Mouse (Mus musculus): Measurements from ENCODE around the gene Bcl2l1. TPM values are rescaled to one million over a fixed set of nuclear protein-coding genes. Genes with fewer than 3 reads are reported as not detected.

Gene Bcl2l1
- polyA plus RNA-seq, 1 experiment = 99.2 TPM

- no peak overlapping the region for H3K4me3 ChIP-seq (ENCODE audit: insufficient read depth, low read length)
- peak overlapping the region; percentile 60; the same call in 1 of the 2 replicates for H3K27ac ChIP-seq (ENCODE audit: insufficient read depth, low read length)
- TF ChIP-seq CTCF (IDR thresholded peaks at IDR 0.05; ENCODE audit: extremely low read depth, insufficient read depth, low read length) (no peak), POLR2A (IDR thresholded peaks at IDR 0.05; ENCODE audit: extremely low read depth, insufficient read depth, low read length) (no peak)
- peaks cover 21% of the 10 kb centered on the region for H3K4me1 ChIP-seq (ENCODE audit: control insufficient read depth, insufficient read depth, low read length)
Measured at GRCm38 (mm10) chr2:152825713-152826112, 5.8 kb downstream of the Bcl2l1 start.

DNA sequence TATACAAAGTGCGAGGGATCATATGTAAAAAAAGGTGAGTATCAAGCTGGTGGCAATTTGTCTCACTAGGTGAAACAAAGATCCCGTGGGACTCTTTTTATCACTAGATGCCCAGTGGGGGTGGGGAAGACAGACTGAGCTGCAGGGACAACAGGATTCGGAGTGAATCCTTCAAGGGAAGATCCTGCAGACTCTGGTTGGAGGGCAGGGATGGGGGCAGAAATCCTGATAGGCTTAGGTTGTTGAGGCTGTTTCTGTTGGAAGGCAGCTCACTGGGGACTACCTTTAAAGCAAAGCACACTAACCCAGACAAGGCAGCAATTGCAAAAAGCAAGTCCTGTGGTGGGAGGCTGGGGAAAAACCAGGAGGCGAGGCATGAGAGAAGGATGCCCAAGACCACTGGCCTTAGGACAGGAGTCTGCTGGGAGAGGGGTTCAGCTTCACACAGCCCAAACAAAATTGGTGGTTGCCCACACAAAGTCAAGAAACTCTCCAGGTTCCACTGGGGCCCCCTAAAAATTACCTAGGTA lies 6.3 kb downstream of the Bcl2l1 start:
- no peak for TF ChIP-seq CTCF (IDR thresholded peaks at IDR 0.05; ENCODE audit: extremely low read depth, insufficient read depth, low read length)
- TF ChIP-seq POLR2A (IDR thresholded peaks at IDR 0.05; ENCODE audit: extremely low read depth, insufficient read depth, low read length) = no peak
- Histone ChIP-seq H3K4me1 (ENCODE audit: control insufficient read depth, insufficient read depth, low read length) (peaks cover 21% of the 10 kb centered on the region), H3K4me3 (ENCODE audit: insufficient read depth, low read length) (no peak overlapping the region), H3K27ac (ENCODE audit: insufficient read depth, low read length) (peak overlapping the region; percentile 91; the same call in 1 of the 2 replicates)

DNA sequence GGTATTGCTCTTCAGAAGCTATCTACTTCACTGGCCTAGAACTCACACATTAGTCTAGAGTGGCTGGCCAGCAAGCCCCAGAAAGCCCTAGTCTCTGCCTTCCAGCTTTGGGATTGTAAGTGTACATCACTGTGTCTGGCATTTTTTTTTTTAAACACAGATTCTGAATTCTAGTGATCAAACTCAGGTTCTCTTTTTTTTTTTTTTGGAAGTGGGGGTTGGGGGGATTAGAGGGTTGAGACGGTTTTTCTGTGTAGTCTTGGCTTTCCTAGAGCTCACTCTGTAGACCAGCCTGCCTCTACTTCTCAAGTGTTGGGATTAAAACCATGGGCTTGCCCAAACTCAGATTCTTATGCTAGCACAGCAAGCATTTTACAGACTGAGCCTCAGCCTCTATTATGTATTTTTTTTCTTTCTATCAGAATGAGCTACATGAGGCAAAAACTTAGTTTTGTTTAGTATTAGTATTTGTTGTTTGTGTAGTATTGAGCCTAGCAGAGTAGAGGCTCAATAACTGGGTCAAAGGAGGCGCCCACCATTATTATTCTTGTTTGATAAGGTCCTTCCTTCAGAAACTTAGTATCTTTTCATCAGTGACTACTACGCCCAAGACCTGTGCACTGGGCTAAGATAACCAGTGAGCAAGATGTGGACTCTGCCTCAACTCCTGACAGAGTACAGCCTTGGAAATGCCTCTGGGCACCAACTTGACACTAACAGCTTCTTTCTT lies 6.9 kb downstream of the Bcl2l1 start:
- TF ChIP-seq CTCF (IDR thresholded peaks at IDR 0.05; ENCODE audit: extremely low read depth, insufficient read depth, low read length) (no peak), POLR2A (IDR thresholded peaks at IDR 0.05; ENCODE audit: extremely low read depth, insufficient read depth, low read length) (no peak)
- no peak overlapping the region for H3K4me3 ChIP-seq (ENCODE audit: insufficient read depth, low read length)
- peak overlapping the region; percentile 91 for H3K27ac ChIP-seq (ENCODE audit: insufficient read depth, low read length)
- H3K4me1 ChIP-seq (ENCODE audit: control insufficient read depth, insufficient read depth, low read length) = peaks cover 22% of the 10 kb centered on the region

GRCm38 (mm10) chr2:152823770-152824169 lies 7.8 kb downstream of the Bcl2l1 start:
- Histone ChIP-seq H3K27ac (ENCODE audit: insufficient read depth, low read length) (no peak overlapping the region), H3K4me3 (ENCODE audit: insufficient read depth, low read length) (no peak overlapping the region), H3K4me1 (ENCODE audit: control insufficient read depth, insufficient read depth, low read length) (peaks cover 24% of the 10 kb centered on the region)
- TF ChIP-seq CTCF (IDR thresholded peaks at IDR 0.05; ENCODE audit: extremely low read depth, insufficient read depth, low read length) (no peak), POLR2A (IDR thresholded peaks at IDR 0.05; ENCODE audit: extremely low read depth, insufficient read depth, low read length) (no peak)

DNA sequence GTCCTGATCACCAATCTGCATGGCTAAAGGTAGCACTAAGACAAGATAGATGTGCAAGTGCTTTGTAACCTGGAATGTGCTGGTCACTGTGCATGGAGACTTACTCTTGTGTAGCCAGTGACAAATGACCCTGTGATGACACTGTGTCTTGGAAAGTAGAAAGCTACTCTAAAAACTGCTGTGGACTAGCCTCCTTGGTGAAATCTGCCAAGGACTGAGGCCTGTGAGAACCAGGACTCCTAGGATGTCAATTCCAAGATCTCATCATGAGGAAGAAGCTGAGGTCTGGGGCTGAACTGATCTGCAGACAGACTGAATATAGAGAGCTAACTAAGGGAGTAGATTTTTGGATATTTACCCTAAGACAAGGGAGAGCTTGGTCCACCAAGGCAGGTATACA lies 10.0 kb downstream of the Bcl2l1 start:
- Histone ChIP-seq H3K4me3 (ENCODE audit: insufficient read depth, low read length) (no peak overlapping the region), H3K27ac (ENCODE audit: insufficient read depth, low read length) (peak overlapping the region; percentile 90), H3K4me1 (ENCODE audit: control insufficient read depth, insufficient read depth, low read length) (peaks cover 30% of the 10 kb centered on the region)
- no peak for TF ChIP-seq POLR2A (IDR thresholded peaks at IDR 0.05; ENCODE audit: extremely low read depth, insufficient read depth, low read length)

GRCm38 (mm10) chr2:152821023-152821422 lies 10.5 kb downstream of the Bcl2l1 start:
- no peak overlapping the region for H3K4me3 ChIP-seq (ENCODE audit: insufficient read depth, low read length)
- TF ChIP-seq POLR2A (IDR thresholded peaks at IDR 0.05; ENCODE audit: extremely low read depth, insufficient read depth, low read length) (0 out of 2 replicates have a peak, but pooled peaks have one; percentile 12), CTCF (IDR thresholded peaks at IDR 0.05; ENCODE audit: extremely low read depth, insufficient read depth, low read length) (no peak)
- H3K4me1 ChIP-seq (ENCODE audit: control insufficient read depth, insufficient read depth, low read length) = peaks cover 33% of the 10 kb centered on the region
- peak overlapping the region; percentile 90 for H3K27ac ChIP-seq (ENCODE audit: insufficient read depth, low read length)

GRCm38 (mm10) chr2:152820369-152820768 lies 11.2 kb downstream of the Bcl2l1 start:
- peaks cover 32% of the 10 kb centered on the region for H3K4me1 ChIP-seq (ENCODE audit: control insufficient read depth, insufficient read depth, low read length)
- no peak overlapping the region for H3K4me3 ChIP-seq (ENCODE audit: insufficient read depth, low read length)
- TF ChIP-seq CTCF (IDR thresholded peaks at IDR 0.05; ENCODE audit: extremely low read depth, insufficient read depth, low read length) (no peak), POLR2A (IDR thresholded peaks at IDR 0.05; ENCODE audit: extremely low read depth, insufficient read depth, low read length) (0 out of 2 replicates have a peak, but pooled peaks have one; percentile 23)
- peak overlapping the region; percentile 92 for H3K27ac ChIP-seq (ENCODE audit: insufficient read depth, low read length)

DNA sequence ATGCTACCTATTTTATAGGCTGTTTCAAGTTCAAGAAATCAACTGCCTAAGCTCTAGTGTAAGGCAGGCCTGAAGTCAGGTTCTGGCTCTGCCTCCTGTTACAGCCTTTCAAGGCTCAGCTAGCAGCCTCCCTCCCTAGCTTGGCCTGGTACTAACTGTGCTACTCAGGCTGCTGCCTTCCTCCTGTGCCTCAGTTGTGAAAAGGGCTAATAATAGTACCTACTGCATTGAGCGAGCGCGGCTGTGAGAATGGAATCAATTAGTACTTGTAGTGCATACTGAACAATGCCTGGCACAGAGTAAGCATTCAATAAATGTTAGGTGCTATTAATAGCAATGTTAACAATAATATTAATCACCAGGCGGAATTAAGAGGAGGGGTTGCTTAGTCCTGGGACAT lies 11.6 kb downstream of the Bcl2l1 start:
- TF ChIP-seq POLR2A (IDR thresholded peaks at IDR 0.05; ENCODE audit: extremely low read depth, insufficient read depth, low read length) (no peak), CTCF (IDR thresholded peaks at IDR 0.05; ENCODE audit: extremely low read depth, insufficient read depth, low read length) (no peak)
- H3K27ac ChIP-seq (ENCODE audit: insufficient read depth, low read length) = peak overlapping the region; percentile 92
- peaks cover 32% of the 10 kb centered on the region for H3K4me1 ChIP-seq (ENCODE audit: control insufficient read depth, insufficient read depth, low read length)
- no peak overlapping the region for H3K4me3 ChIP-seq (ENCODE audit: insufficient read depth, low read length)

GRCm38 (mm10) chr2:152819097-152819624 lies 12.4 kb downstream of the Bcl2l1 start:
- H3K4me3 ChIP-seq (ENCODE audit: insufficient read depth, low read length) = no peak overlapping the region
- peaks cover 31% of the 10 kb centered on the region for H3K4me1 ChIP-seq (ENCODE audit: control insufficient read depth, insufficient read depth, low read length)
- H3K27ac ChIP-seq (ENCODE audit: insufficient read depth, low read length) = peak overlapping the region; percentile 92
- TF ChIP-seq POLR2A (IDR thresholded peaks at IDR 0.05; ENCODE audit: extremely low read depth, insufficient read depth, low read length) (no peak), CTCF (IDR thresholded peaks at IDR 0.05; ENCODE audit: extremely low read depth, insufficient read depth, low read length) (no peak)

GRCm38 (mm10) chr2:152818679-152819078 lies 12.8 kb downstream of the Bcl2l1 start:
- no peak for TF ChIP-seq CTCF (IDR thresholded peaks at IDR 0.05; ENCODE audit: extremely low read depth, insufficient read depth, low read length)
- no peak for TF ChIP-seq POLR2A (IDR thresholded peaks at IDR 0.05; ENCODE audit: extremely low read depth, insufficient read depth, low read length)
- Histone ChIP-seq H3K27ac (ENCODE audit: insufficient read depth, low read length) (peak overlapping the region; percentile 92), H3K4me3 (ENCODE audit: insufficient read depth, low read length) (no peak overlapping the region), H3K4me1 (ENCODE audit: control insufficient read depth, insufficient read depth, low read length) (peaks cover 30% of the 10 kb centered on the region)
